Mouse (Mus musculus) testis, adult 2 months (tissue): Measurements from ENCODE around the gene Cdkl5. TPM values are rescaled to one million over a fixed set of nuclear protein-coding genes. Genes with fewer than 3 reads are reported as not detected.

Experiments
- H3K27ac ChIP-seq: fragments of 200-500 bp; 2 replicates; pipeline ENCODE4 v1.5.1; 2012; ENCODE audit warnings: low read depth, low read length; ENCODE audit not compliant: control insufficient read depth, insufficient read depth
- H3K27me3 ChIP-seq: fragments of 200-500 bp; 2 replicates; pipeline ENCODE4 v1.6.1; 2012; ENCODE audit warnings: mild to moderate bottlenecking, low read length, moderate library complexity; ENCODE audit not compliant: control insufficient read depth, insufficient read depth
- H3K36me3 ChIP-seq: fragments of 200-500 bp; 2 replicates; pipeline ENCODE4 v1.6.1; 2012; ENCODE audit warnings: mild to moderate bottlenecking, low read length; ENCODE audit not compliant: control insufficient read depth, insufficient read depth
- H3K4me1 ChIP-seq: fragments of 200-500 bp; 2 replicates; pipeline ENCODE4 v1.6.1; 2012; ENCODE audit warnings: low read length; ENCODE audit not compliant: control insufficient read depth, insufficient read depth
- H3K4me3 ChIP-seq: fragments of 200-500 bp; 2 replicates; pipeline ENCODE4 v1.5.1; 2012; ENCODE audit warnings: low read depth, mild to moderate bottlenecking, low read length, moderate library complexity, mixed read lengths; ENCODE audit not compliant: control insufficient read depth
- CTCF ChIP-seq: fragments of 200-500 bp; IDR thresholded peaks from 2 replicates; pipeline ENCODE4 v1.5.1; 2012; ENCODE audit warnings: low read depth, mild to moderate bottlenecking, inconsistent platforms, low read length, moderate library complexity; ENCODE audit not compliant: control insufficient read depth, insufficient read depth, insufficient replicate concordance
- POLR2A ChIP-seq: fragments of 200-500 bp; IDR thresholded peaks from 2 replicates; pipeline ENCODE4 v1.6.1; 2012; ENCODE audit warnings: low read depth, mild to moderate bottlenecking, inconsistent platforms, low read length, moderate library complexity; ENCODE audit not compliant: control insufficient read depth
- polyA plus RNA-seq: library from polyadenylated mRNA; depleted of rRNA; stranded (reverse); fragments of >200 nt; gene quantifications from 2 replicates; pipeline ENCODE4 v1.2.3, GENCODE M21; 2012; rRNA removed

The Cdkl5 gene
- polyA plus RNA-seq, result 9.8 and 10.5 TPM in 2 replicates

GRCm38 (mm10) chrX:160994543-160995121 is at the start of gene Cdkl5:
Gene Cdkl5 (minus strand): TSS chrX:160994704.
- Histone ChIP-seq H3K27ac (peak within 1 kb of the TSS; percentile 74), H3K27me3 (no peaks in the 10 kb centered on the region)

GRCm38 (mm10) chrX:161033235-161033803 is 38.8 kb upstream of the Cdkl5 start:
- Histone ChIP-seq H3K27me3 (no peaks in the 10 kb centered on the region), H3K4me1 (no peaks in the 10 kb centered on the region), H3K36me3 (no peaks in the 10 kb centered on the region), H3K27ac (no peak overlapping the region), H3K4me3 (no peak overlapping the region)
- TF ChIP-seq CTCF (peak; percentile 20; the same call in 1 of the 2 replicates), POLR2A (no peak)

More at GRCm38 (mm10) chrX:160994543-160995121, at the start of gene Cdkl5:
- TF ChIP-seq POLR2A (peak; percentile 30; the same call in 1 of the 2 replicates), CTCF (no peak)
- no peaks in the 10 kb centered on the region for H3K36me3 ChIP-seq
- H3K4me3 ChIP-seq, result peak within 1 kb of the TSS; percentile 93
- no peaks in the 10 kb centered on the region for H3K4me1 ChIP-seq

- no peak for TF ChIP-seq CTCF
- no peaks in the 10 kb centered on the region for H3K4me1 ChIP-seq
- H3K4me3 ChIP-seq, result no peak overlapping the region
- no peaks in the 10 kb centered on the region for H3K27me3 ChIP-seq
- H3K36me3 ChIP-seq, result no peaks in the 10 kb centered on the region
- H3K27ac ChIP-seq, result no peak overlapping the region
Measured at GRCm38 (mm10) chrX:161032423-161032822, 37.9 kb upstream of the Cdkl5 start.

- no peaks in the 10 kb centered on the region for H3K36me3 ChIP-seq
- no peak overlapping the region for H3K4me3 ChIP-seq
- no peak overlapping the region for H3K27ac ChIP-seq
- TF ChIP-seq CTCF, result no peak
- no peak for TF ChIP-seq POLR2A
- no peaks in the 10 kb centered on the region for H3K27me3 ChIP-seq
- H3K4me1 ChIP-seq, result no peaks in the 10 kb centered on the region
Measured at GRCm38 (mm10) chrX:161030233-161030632, 35.7 kb upstream of the Cdkl5 start.

- Histone ChIP-seq H3K27me3 (no peaks in the 10 kb centered on the region), H3K4me1 (no peaks in the 10 kb centered on the region), H3K36me3 (no peaks in the 10 kb centered on the region), H3K27ac (no peak overlapping the region), H3K4me3 (no peak overlapping the region)
- TF ChIP-seq POLR2A (no peak), CTCF (no peak)
Measured at GRCm38 (mm10) chrX:161024475-161024874, 30.0 kb upstream of the Cdkl5 start.

GRCm38 (mm10) chrX:161021548-161021947 is 27.0 kb upstream of the Cdkl5 start:
- no peak overlapping the region for H3K4me3 ChIP-seq
- H3K36me3 ChIP-seq, result no peaks in the 10 kb centered on the region
- TF ChIP-seq POLR2A (no peak), CTCF (no peak)
- no peaks in the 10 kb centered on the region for H3K4me1 ChIP-seq
- no peaks in the 10 kb centered on the region for H3K27me3 ChIP-seq
- no peak overlapping the region for H3K27ac ChIP-seq

GRCm38 (mm10) chrX:161018179-161018578 is 23.7 kb upstream of the Cdkl5 start:
- no peak overlapping the region for H3K27ac ChIP-seq
- no peaks in the 10 kb centered on the region for H3K4me1 ChIP-seq
- no peaks in the 10 kb centered on the region for H3K36me3 ChIP-seq
- TF ChIP-seq CTCF (no peak), POLR2A (no peak)
- H3K4me3 ChIP-seq, result no peak overlapping the region
- H3K27me3 ChIP-seq, result no peaks in the 10 kb centered on the region

GRCm38 (mm10) chrX:161006272-161006671 is 11.8 kb upstream of the Cdkl5 start:
- no peak for TF ChIP-seq POLR2A
- TF ChIP-seq CTCF, result no peak
- Histone ChIP-seq H3K27me3 (no peaks in the 10 kb centered on the region), H3K27ac (no peak overlapping the region), H3K4me1 (no peaks in the 10 kb centered on the region), H3K4me3 (no peak overlapping the region), H3K36me3 (no peaks in the 10 kb centered on the region)
